Mouse (Mus musculus): ENCODE results near the gene Ciita. TPM values are rescaled to one million over a fixed set of nuclear protein-coding genes. Genes with fewer than 3 reads are reported as not detected.

Gene Ciita
- polyA plus RNA-seq, 1 experiment from 2014 or later, result 0.12 TPM

- DNase-seq (ENCODE audit: low spot score), result peak; percentile 43
- Histone ChIP-seq H3K27me3 (ENCODE audit: control insufficient read depth, insufficient read depth, low read length) (no peaks in the 10 kb centered on the region), H3K27ac (ENCODE audit: low read depth, low read length) (peak overlapping the region; percentile 76), H3K4me1 (ENCODE audit: control insufficient read depth, insufficient read depth, low read length) (peaks cover 8% of the 10 kb centered on the region; the same call in 1 of the 2 replicates), H3K36me3 (ENCODE audit: control insufficient read depth, insufficient read depth, low read length) (no peaks in the 10 kb centered on the region), H3K9me3 (ENCODE audit: control insufficient read depth, low read length) (no peaks in the 10 kb centered on the region), H3K9ac (ENCODE audit: low read length) (peak overlapping the region; percentile 64; the same call in 1 of the 2 replicates), H3K4me3 (ENCODE audit: low read depth, low read length) (peak overlapping the region; percentile 38), H3K4me2 (ENCODE audit: low read depth) (peak overlapping the region; percentile 67)
- ATAC-seq (ENCODE audit: insufficient read depth, low FRiP score, low TSS enrichment), result peak; percentile 32
- 23% methylated on average over 13 of the region's 13 CpGs for WGBS
These were observed 33.1 kb upstream of the Ciita start for GRCm38 (mm10) chr16:10446573-10447263.

DNA sequence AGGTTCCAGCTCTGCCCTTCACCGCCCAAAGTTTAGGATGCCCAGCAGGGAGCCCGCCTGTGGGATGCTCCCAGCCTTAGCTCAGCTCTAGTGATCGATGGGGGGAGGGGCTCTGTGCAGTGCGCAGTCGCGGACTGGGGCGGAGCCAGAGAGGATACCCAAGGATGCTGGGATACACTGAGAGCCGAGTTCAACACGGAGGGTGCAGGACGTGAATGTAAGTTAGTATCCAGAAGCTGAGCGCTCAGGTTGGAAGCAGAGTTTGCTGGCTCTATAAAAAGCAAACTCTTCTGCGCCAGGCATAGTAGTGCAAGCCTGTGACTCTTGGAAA is 32.6 kb upstream of the Ciita start, which contains the start of gene Tvp23a:
Gene Tvp23a, minus strand, starts transcription at position 99 of the 331 bp plus-strand sequence.
- ATAC-seq (ENCODE audit: insufficient read depth, low FRiP score, low TSS enrichment) (peak; percentile 98), DNase-seq (ENCODE audit: low spot score) (peak; percentile 91)
- H3K4me1 ChIP-seq (ENCODE audit: control insufficient read depth, insufficient read depth, low read length), result peaks cover 8% of the 10 kb centered on the region; the same call in 1 of the 2 replicates
- peak within 1 kb of the TSS; percentile 67 for H3K4me2 ChIP-seq (ENCODE audit: low read depth)
- H3K27ac ChIP-seq (ENCODE audit: low read depth, low read length), result peak within 1 kb of the TSS; percentile 76
- peak within 1 kb of the TSS; percentile 38 for H3K4me3 ChIP-seq (ENCODE audit: low read depth, low read length)
- no peaks in the 10 kb centered on the region for H3K27me3 ChIP-seq (ENCODE audit: control insufficient read depth, insufficient read depth, low read length)
- no peaks in the 10 kb centered on the region for H3K9me3 ChIP-seq (ENCODE audit: control insufficient read depth, low read length)
- 1% methylated on average over 12 of the region's 12 CpGs for WGBS
- peak within 1 kb of the TSS; percentile 64; the same call in 1 of the 2 replicates for H3K9ac ChIP-seq (ENCODE audit: low read length)
- no peaks in the 10 kb centered on the region for H3K36me3 ChIP-seq (ENCODE audit: control insufficient read depth, insufficient read depth, low read length)

GRCm38 (mm10) chr16:10447781-10448180 is 32.1 kb upstream of the Ciita start:
- no peaks in the 10 kb centered on the region for H3K36me3 ChIP-seq (ENCODE audit: control insufficient read depth, insufficient read depth, low read length)
- no peaks in the 10 kb centered on the region for H3K9me3 ChIP-seq (ENCODE audit: control insufficient read depth, low read length)
- H3K9ac ChIP-seq (ENCODE audit: low read length), result peak overlapping the region; percentile 27; the same call in 1 of the 2 replicates
- 71% methylated on average over 2 of the region's 2 CpGs for WGBS
- H3K4me1 ChIP-seq (ENCODE audit: control insufficient read depth, insufficient read depth, low read length), result peaks cover 8% of the 10 kb centered on the region; the same call in 1 of the 2 replicates
- H3K4me2 ChIP-seq (ENCODE audit: low read depth), result peak overlapping the region; percentile 67
- ATAC-seq (ENCODE audit: insufficient read depth, low FRiP score, low TSS enrichment), result 0 out of 2 replicates have a peak, but pooled peaks have one; percentile 11
- no peak overlapping the region for H3K27ac ChIP-seq (ENCODE audit: low read depth, low read length)
- DNase-seq (ENCODE audit: low spot score), result no peak
- peak overlapping the region; percentile 38; the same call in 1 of the 2 replicates for H3K4me3 ChIP-seq (ENCODE audit: low read depth, low read length)
- H3K27me3 ChIP-seq (ENCODE audit: control insufficient read depth, insufficient read depth, low read length), result no peaks in the 10 kb centered on the region

- Histone ChIP-seq H3K9ac (ENCODE audit: low read length) (no peak overlapping the region), H3K4me1 (ENCODE audit: control insufficient read depth, insufficient read depth, low read length) (peaks cover 8% of the 10 kb centered on the region; the same call in 1 of the 2 replicates), H3K27me3 (ENCODE audit: control insufficient read depth, insufficient read depth, low read length) (no peaks in the 10 kb centered on the region), H3K9me3 (ENCODE audit: control insufficient read depth, low read length) (no peaks in the 10 kb centered on the region), H3K27ac (ENCODE audit: low read depth, low read length) (no peak overlapping the region), H3K4me3 (ENCODE audit: low read depth, low read length) (no peak overlapping the region), H3K4me2 (ENCODE audit: low read depth) (no peak overlapping the region), H3K36me3 (ENCODE audit: control insufficient read depth, insufficient read depth, low read length) (no peaks in the 10 kb centered on the region)
- DNase-seq (ENCODE audit: low spot score) (no peak), ATAC-seq (ENCODE audit: insufficient read depth, low FRiP score, low TSS enrichment) (no peak)
- WGBS, result 87% methylated on average over 9 of the region's 9 CpGs
These were observed 30.9 kb upstream of the Ciita start for GRCm38 (mm10) chr16:10448931-10449330.

- no peak overlapping the region for H3K4me3 ChIP-seq (ENCODE audit: low read depth, low read length)
- H3K9ac ChIP-seq (ENCODE audit: low read length), result no peak overlapping the region
- 89% methylated on average over 2 of the region's 2 CpGs for WGBS
- no peak overlapping the region for H3K4me2 ChIP-seq (ENCODE audit: low read depth)
- ATAC-seq (ENCODE audit: insufficient read depth, low FRiP score, low TSS enrichment) (no peak), DNase-seq (ENCODE audit: low spot score) (no peak)
- H3K4me1 ChIP-seq (ENCODE audit: control insufficient read depth, insufficient read depth, low read length), result peaks cover 12% of the 10 kb centered on the region
- H3K9me3 ChIP-seq (ENCODE audit: control insufficient read depth, low read length), result no peaks in the 10 kb centered on the region
- no peaks in the 10 kb centered on the region for H3K36me3 ChIP-seq (ENCODE audit: control insufficient read depth, insufficient read depth, low read length)
- H3K27me3 ChIP-seq (ENCODE audit: control insufficient read depth, insufficient read depth, low read length), result no peaks in the 10 kb centered on the region
- no peak overlapping the region for H3K27ac ChIP-seq (ENCODE audit: low read depth, low read length)
These were observed 28.0 kb upstream of the Ciita start for GRCm38 (mm10) chr16:10451906-10452305.

DNA sequence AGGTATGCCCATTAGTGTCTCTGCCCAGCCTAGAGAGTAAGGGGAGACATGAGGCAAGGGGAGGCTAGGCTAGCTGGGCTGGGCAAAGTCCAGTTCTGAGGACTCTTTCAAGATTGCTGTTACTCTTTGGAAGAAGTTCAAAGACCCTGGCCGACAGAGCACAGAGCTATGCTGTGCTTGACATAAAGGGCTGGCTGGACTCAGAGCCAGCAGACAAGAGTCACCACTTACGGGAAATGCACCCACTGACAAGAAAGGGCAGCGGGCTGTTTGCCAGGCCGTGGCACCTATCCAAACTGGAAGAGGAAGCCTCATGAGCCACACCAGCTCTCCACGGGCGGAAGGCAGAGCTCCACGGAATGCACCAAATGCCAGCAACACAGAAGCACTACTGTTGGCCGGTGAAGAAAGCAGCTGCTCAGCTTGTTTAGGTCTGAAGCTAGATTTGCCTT is 27.4 kb upstream of the Ciita start:
- H3K27ac ChIP-seq (ENCODE audit: low read depth, low read length), result no peak overlapping the region
- H3K4me3 ChIP-seq (ENCODE audit: low read depth, low read length), result no peak overlapping the region
- 89% methylated on average over 8 of the region's 8 CpGs for WGBS
- no peak for DNase-seq (ENCODE audit: low spot score)
- no peak overlapping the region for H3K4me2 ChIP-seq (ENCODE audit: low read depth)
- H3K9ac ChIP-seq (ENCODE audit: low read length), result no peak overlapping the region
- H3K9me3 ChIP-seq (ENCODE audit: control insufficient read depth, low read length), result no peaks in the 10 kb centered on the region
- H3K27me3 ChIP-seq (ENCODE audit: control insufficient read depth, insufficient read depth, low read length), result no peaks in the 10 kb centered on the region
- ATAC-seq (ENCODE audit: insufficient read depth, low FRiP score, low TSS enrichment), result no peak
- H3K4me1 ChIP-seq (ENCODE audit: control insufficient read depth, insufficient read depth, low read length), result peaks cover 12% of the 10 kb centered on the region
- H3K36me3 ChIP-seq (ENCODE audit: control insufficient read depth, insufficient read depth, low read length), result no peaks in the 10 kb centered on the region

DNA sequence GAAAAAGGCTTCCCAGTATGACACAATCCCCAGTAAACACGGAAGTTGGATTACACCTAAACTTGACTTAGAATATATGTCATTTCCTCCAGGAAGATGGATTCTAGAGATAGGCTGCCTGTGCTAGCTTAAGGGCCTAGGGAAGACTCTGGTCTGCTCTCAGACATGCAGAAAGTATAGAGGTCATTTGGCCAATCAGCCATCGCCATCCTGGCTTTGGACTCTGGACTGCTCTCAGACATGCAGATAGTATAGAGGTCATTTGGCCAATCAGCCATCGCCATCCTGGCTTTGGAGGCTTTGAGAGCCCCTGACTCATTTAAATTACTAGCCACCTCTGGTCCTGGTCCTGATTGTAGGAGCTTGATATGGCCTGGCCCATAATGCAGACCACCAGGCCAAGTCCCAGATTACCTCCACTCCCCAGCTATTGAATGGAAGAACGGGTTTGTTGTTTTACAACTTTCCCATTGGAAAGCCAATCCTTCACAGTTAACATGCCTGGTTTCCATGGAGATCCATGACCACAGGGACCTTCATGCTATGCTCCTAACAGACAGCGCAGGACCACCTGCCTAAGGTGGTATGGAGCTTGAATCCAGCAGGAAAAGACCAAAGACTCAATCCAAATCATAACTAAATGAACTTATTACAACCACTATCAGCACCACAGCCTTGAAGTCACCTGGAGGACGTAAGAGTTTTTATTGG is 25.8 kb upstream of the Ciita start:
- DNase-seq (ENCODE audit: low spot score), result no peak
- Histone ChIP-seq H3K36me3 (ENCODE audit: control insufficient read depth, insufficient read depth, low read length) (no peaks in the 10 kb centered on the region), H3K9me3 (ENCODE audit: control insufficient read depth, low read length) (no peaks in the 10 kb centered on the region), H3K27me3 (ENCODE audit: control insufficient read depth, insufficient read depth, low read length) (no peaks in the 10 kb centered on the region), H3K27ac (ENCODE audit: low read depth, low read length) (no peak overlapping the region), H3K4me2 (ENCODE audit: low read depth) (no peak overlapping the region), H3K4me1 (ENCODE audit: control insufficient read depth, insufficient read depth, low read length) (peaks cover 8% of the 10 kb centered on the region), H3K9ac (ENCODE audit: low read length) (no peak overlapping the region), H3K4me3 (ENCODE audit: low read depth, low read length) (no peak overlapping the region)
- WGBS, result 53% methylated on average over 6 of the region's 6 CpGs
- no peak for ATAC-seq (ENCODE audit: insufficient read depth, low FRiP score, low TSS enrichment)

- Histone ChIP-seq H3K4me2 (ENCODE audit: low read depth) (no peak overlapping the region), H3K4me1 (ENCODE audit: control insufficient read depth, insufficient read depth, low read length) (peaks cover 8% of the 10 kb centered on the region), H3K36me3 (ENCODE audit: control insufficient read depth, insufficient read depth, low read length) (no peaks in the 10 kb centered on the region), H3K9me3 (ENCODE audit: control insufficient read depth, low read length) (no peaks in the 10 kb centered on the region), H3K9ac (ENCODE audit: low read length) (no peak overlapping the region), H3K27me3 (ENCODE audit: control insufficient read depth, insufficient read depth, low read length) (no peaks in the 10 kb centered on the region), H3K4me3 (ENCODE audit: low read depth, low read length) (no peak overlapping the region), H3K27ac (ENCODE audit: low read depth, low read length) (no peak overlapping the region)
- WGBS, result 10% methylated on average over 3 of the region's 3 CpGs
- no peak; the same call in 1 of the 2 replicates for ATAC-seq (ENCODE audit: insufficient read depth, low FRiP score, low TSS enrichment)
- DNase-seq (ENCODE audit: low spot score), result no peak
These were observed 25.3 kb upstream of the Ciita start for GRCm38 (mm10) chr16:10454583-10454974.

Data from neural tube, embryonic 11.5 days (tissue).